Mouse (Mus musculus) kidney, adult 8-10 months (tissue): ENCODE results near the gene BC051665.

ENCODE experiments used
- DNase-seq, 2 experiments: peaks; one replicate each; pipeline ENCODE4 v3.0.0; 2022

The BC051665 gene

DNA sequence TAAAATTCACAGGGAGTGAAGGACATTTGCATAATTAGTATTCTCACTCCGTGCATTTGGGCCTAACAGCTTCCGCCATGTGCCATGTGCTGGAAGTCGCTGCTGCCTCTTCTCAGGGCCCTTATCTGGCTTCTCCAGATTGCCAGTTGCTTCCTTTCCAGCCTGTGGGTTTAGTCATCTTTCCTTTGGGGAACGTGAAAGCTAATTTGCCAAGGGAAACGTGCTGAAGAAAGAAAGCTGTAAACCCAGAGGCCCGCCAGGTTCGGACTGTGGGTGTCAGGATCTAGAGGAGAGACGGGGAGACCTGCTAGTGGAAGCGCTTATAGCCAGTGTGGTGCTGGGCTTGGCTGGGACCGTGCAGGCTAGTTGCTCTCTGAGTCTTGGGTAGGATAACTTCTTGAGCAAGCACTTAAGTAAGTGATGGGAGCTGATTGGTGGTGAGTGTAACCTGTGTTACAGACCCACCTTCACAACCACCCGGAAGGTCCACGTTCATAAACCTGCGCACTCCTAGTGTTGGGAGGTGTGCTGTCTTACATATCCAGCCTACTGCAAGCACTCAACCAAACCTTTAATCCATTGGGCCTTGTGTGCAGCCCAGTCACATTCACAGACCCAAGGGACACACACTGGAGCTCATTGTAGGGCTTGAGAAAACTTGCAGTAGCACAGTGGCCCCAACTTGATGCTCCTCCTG is 42.6 kb downstream of the BC051665 start:
- no peak for DNase-seq

DNA sequence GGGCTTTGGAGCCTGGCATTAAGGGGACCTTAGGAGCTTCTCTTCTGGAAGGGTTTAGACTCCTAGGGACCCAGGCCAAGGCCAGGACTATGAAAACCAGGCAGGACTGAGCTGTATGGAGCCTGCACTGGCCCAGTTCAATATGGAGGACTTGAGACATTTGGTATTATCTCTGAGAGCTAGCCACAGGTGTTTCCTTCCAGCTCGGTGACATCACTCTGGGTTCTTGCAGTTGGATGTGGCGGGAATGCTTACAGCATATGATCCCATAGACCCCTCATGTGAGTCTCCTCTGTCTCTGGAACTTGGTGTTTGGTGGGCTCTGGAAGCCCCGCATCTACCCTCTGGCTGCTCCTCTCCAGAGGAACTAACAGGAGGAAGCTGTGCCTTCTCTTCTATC is 43.6 kb downstream of the BC051665 start:
- DNase-seq, result no peak

DNA sequence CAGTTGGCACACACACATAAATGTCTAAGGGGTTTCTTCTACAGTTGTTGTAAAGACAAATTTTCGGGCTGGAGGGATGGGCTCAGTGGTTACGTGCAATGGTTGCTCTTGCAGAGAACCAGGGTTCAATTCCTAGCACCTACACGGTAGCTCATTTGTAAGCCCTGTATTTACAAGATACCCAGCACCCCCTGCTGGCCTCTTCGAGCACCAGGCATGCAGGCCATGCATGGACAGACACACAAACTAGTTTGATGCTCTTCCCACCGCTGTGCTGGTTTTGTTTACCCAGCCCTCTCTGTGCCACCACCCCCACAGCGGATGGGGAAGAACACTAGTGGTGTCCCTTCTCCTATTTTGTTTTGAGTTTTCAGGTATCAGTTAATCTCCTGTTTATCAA is 45.9 kb downstream of the BC051665 start:
- DNase-seq, result no peak

DNA sequence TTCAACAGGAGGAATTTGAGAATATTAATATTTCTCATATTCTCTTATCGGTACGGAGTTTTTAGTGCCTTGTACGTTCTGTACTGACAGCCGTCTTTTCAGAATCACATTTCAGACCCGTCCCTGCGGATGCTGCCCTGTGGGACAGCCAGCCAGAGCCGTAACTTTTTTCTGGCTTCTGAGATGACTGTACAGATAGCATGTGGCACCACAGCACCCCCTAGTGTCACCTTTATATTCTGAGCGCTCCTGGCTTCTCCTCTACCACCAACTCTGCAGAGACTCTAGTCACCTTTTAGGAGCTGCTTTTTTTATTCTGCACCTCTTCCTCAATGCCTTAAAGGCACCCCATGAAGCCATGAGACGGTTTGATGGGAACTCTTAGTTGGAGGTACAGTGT is 47.7 kb downstream of the BC051665 start:
- peak; percentile 72 to 81 for DNase-seq

DNA sequence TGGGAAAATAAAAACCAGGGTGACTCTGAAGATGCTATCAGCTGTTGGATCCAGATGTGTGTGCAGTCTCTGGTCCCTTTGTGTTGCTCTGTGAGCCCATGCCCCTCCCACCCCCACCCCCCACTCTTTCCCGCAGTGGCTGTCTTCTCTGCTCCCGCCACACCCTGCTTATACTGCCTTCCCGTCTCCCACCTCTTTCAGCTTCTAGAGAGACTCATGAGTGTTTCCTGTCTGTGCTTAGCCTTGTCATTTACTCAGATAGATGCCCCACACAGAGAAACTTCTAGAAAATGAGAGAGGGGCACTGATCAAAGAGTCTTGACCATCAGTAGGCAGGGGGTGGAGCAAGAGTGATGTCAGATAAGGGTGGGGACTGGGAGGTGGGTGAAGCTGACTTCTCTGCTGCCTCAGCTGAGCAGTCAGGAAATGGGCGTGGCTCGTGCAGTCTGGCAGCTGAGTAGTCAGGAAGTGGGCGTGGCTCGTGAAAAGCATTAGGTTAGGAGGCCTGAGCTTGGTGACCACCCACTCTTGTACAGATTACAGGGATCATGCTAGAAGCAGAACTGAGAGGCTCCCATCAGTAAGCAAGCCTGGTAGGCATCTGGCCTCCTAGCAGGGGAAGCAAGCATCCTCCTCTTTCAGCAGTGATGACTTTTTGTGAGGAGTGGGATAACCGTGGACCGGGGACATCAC is 48.4 kb downstream of the BC051665 start:
- peak; percentile 82 to 87 for DNase-seq

DNA sequence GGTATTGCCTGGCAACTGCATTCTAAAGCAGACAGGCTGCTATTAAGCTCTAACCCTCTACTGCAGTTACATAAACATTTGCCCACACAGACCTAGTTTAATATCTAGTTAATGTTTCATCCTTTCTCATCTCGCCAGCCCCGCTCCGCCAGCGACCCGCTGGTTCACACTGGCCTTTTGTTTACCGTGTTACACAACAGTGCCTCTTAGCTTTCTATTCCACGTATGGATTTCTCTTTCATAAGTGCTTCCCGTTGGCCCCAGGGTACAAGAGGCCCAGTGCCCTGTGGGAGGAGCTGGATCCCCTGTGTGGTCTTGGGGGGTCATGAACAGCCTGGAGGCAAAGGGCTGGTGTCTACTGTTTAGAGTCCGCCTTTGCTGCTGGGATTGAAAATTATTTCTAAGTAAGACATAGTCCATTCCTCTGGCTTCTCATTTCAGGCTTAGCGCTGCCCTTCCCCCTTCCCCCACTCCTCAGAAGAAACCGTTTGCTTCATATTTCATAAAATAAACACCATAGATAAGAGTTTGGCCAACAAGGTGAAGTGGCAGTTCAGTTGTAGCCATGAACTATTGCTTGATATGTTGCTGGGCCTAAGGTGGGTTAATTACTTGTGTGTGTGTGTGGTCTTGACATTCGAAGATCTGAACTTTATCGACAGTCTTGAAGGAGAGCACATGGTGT is 49.6 kb downstream of the BC051665 start:
- peak; percentile 86 to 94 for DNase-seq

DNA sequence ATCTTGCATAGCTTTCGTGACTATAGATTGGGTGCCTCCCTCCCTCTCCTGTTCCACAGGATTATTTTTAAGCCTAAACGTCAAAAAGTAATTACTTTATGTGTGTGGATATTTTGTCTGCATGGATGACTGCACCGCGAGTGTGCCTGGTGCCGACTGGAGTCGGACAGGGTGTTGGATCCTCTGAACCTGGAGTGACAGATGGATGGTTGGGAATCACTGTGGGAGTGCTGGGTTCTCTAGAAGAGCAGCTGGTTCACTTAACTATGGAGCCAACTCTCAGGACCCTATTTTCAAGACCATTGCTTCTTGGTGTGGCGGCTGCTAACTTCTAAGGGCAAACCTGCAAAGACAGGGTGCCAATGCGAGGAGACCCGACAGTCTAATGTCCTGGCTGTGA is 50.9 kb downstream of the BC051665 start:
- DNase-seq, result no peak
